ENCODE assay signal across 8 mouse cellular contexts in the genomic region with DNA sequence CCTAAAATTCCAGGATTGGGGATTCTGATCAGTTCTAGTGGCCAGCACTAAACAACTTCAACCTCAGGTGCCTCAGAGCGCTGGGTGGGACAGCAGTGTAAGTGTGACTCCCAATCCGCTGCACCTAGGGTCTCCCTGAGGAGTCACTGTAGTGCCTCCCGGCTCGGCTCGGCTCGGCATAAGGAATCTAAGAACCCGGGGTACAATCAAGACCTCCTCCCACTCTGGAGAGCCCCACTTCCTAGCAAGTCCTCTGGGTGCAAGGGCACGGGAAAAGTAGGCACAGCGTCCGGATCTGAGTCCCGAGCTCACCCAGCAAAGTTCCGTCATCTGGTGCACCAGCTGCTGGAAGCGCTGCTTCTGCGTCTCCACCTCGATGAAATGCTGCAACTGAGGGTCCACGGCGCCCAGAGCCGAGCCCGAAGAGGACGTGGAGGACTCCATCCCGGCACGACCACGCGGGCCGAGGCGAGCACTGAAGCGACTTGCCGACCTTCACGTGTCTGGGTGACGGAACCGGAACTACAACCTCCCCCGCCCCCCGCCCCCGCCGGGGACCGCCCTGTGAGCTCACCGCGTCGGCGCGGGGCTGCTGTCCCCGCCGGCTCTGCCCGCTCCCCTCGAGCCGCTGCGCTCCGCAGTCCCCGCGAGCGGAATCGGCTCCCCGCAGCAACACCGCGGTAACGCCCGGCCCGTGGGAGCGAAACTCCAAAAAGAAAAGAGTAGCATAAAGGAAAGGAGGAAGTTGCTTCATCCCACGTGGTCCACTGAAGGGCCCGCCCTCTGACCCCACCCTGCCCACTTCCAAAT. TPM values are rescaled to one million over a fixed set of nuclear protein-coding genes. Genes with fewer than 3 reads are reported as not detected.
A peak's percentile ranks its signal among the peaks of the same experiment; 100 is the strongest.
DNase-seq lines count a peak whose midpoint lies in the region; ATAC-seq and TF ChIP-seq lines count a peak whose summit lies in the region.

Gene Timm8a1, minus strand, starts transcription at position 721 of the 810 bp plus-strand sequence.

- no peaks in the 10 kb centered on the region for H3K27me3 ChIP-seq in embryonic facial prominence, embryonic 12.5 days
- H3K27me3 ChIP-seq in heart, adult 2 months (ENCODE audit: control insufficient read depth, insufficient read depth, low read length): no peaks in the 10 kb centered on the region
- H3K27me3 ChIP-seq in kidney, adult 2 months (replicated peaks; ENCODE audit: control insufficient read depth, insufficient read depth, low read length): no peaks in the 10 kb centered on the region
- H3K27me3 ChIP-seq in midbrain, postnatal 0 days (ENCODE audit: insufficient read depth, low read length): no peaks in the 10 kb centered on the region

- peak within 1 kb of the TSS; percentile 83 for H3K27ac ChIP-seq in embryonic facial prominence, embryonic 12.5 days
- H3K27ac ChIP-seq in heart, adult 2 months: peak within 1 kb of the TSS; percentile 92
- peak within 1 kb of the TSS; percentile 97 for H3K27ac ChIP-seq in kidney, adult 2 months (ENCODE audit: insufficient read depth, low read depth, low read length)
- H3K27ac ChIP-seq in midbrain, postnatal 0 days (ENCODE audit: low read depth, low read length): 0 out of 2 replicates have a peak within 1 kb of the TSS, but pooled peaks have one; percentile 18

- no peaks in the 10 kb centered on the region for H3K79me2 ChIP-seq in heart, adult 2 months (replicated peaks; ENCODE audit: control insufficient read depth, insufficient read depth, low read length)

- H3K4me3 ChIP-seq in embryonic facial prominence, embryonic 12.5 days: peak within 1 kb of the TSS; percentile 50
- H3K4me3 ChIP-seq in heart, adult 2 months: peak within 1 kb of the TSS; percentile 58
- peak within 1 kb of the TSS; percentile 98 for H3K4me3 ChIP-seq in kidney, adult 2 months (ENCODE audit: insufficient read depth, low read depth, low read length)
- peak within 1 kb of the TSS; percentile 46 for H3K4me3 ChIP-seq in midbrain, postnatal 0 days (ENCODE audit: low read depth, low read length)

- TF ChIP-seq CTCF in heart, adult 2 months (IDR thresholded peaks at IDR 0.05): no peak
- TF ChIP-seq CTCF in kidney, adult 2 months (conservative IDR thresholded peaks at IDR 0.05; ENCODE audit: insufficient read depth, insufficient read length, low read depth, low read length): no peak
- no peak for TF ChIP-seq CTCF in midbrain, postnatal 0 days (IDR thresholded peaks at IDR 0.05)

- H3K4me2 ChIP-seq in embryonic facial prominence, embryonic 12.5 days (replicated peaks): peak within 1 kb of the TSS; percentile 50
- peak within 1 kb of the TSS; percentile 49 for H3K4me2 ChIP-seq in midbrain, postnatal 0 days (ENCODE audit: low read depth, low read length, poor library complexity, severe bottlenecking)

- H3K9me3 ChIP-seq in embryonic facial prominence, embryonic 12.5 days: no peaks in the 10 kb centered on the region
- no peaks in the 10 kb centered on the region for H3K9me3 ChIP-seq in midbrain, postnatal 0 days (ENCODE audit: low read length)

- intact Hi-C loops in heart, adult 2 months (cut with DNase I): loop anchor here (5.0 kb wide), 2 partner anchors 46 to 234 kb away; partner anchors contain the start of genes Cenpi and Rpl36a

- TF ChIP-seq EP300 in heart, adult 2 months (IDR thresholded peaks at IDR 0.05; ENCODE audit: insufficient read depth, low read depth, low read length): no peak

- 25% methylated on average over 45 of the region's 61 CpGs for WGBS in embryonic facial prominence, embryonic 12.5 days
- WGBS in heart, adult 2 months: 16% methylated on average over 60 of the region's 61 CpGs
- WGBS in kidney, adult 2 months: under 1% methylated on average over 40 of the region's 61 CpGs
- 21% methylated on average over 34 of the region's 61 CpGs for WGBS in midbrain, postnatal 0 days

- H3K9ac ChIP-seq in embryonic facial prominence, embryonic 12.5 days: peak within 1 kb of the TSS; percentile 57
- peak within 1 kb of the TSS; percentile 98 for H3K9ac ChIP-seq in heart, adult 2 months (ENCODE audit: low read depth, low read length)
- peak within 1 kb of the TSS; percentile 54 for H3K9ac ChIP-seq in midbrain, postnatal 0 days (replicated peaks; ENCODE audit: low read length, poor library complexity, severe bottlenecking)

- DNase-seq in 3T3-L1 (ENCODE audit: low read depth, low spot score) (peak; percentile 65), liver (peak; percentile 80)
- peak; percentile 73 for DNase-seq in adrenal gland, postnatal 14 days
- DNase-seq in heart, adult 2 months: peak; percentile 78 to 79
- peak; percentile 68 for DNase-seq in kidney, adult 2 months
- peak; percentile 31 for DNase-seq in midbrain, postnatal 0 days (ENCODE audit: low spot score)
- peak; percentile 20 to 31 for DNase-seq in spleen, postnatal 14 days (ENCODE audit: low spot score in 2 of 2)

- no peaks in the 10 kb centered on the region for H3K4me1 ChIP-seq in embryonic facial prominence, embryonic 12.5 days
- no peaks in the 10 kb centered on the region for H3K4me1 ChIP-seq in heart, adult 2 months (ENCODE audit: control insufficient read depth, insufficient read depth, low read length)
- H3K4me1 ChIP-seq in kidney, adult 2 months (ENCODE audit: control insufficient read depth, insufficient read depth, low read length): no peaks in the 10 kb centered on the region
- no peaks in the 10 kb centered on the region for H3K4me1 ChIP-seq in midbrain, postnatal 0 days (ENCODE audit: insufficient read depth, low read length)

- peak; percentile 78; the same call in 1 of the 2 replicates for ATAC-seq in embryonic facial prominence, embryonic 12.5 days (ENCODE audit: insufficient number of reproducible peaks, insufficient read depth, low FRiP score, low TSS enrichment)
- peak; percentile 91 for ATAC-seq in midbrain, postnatal 0 days (ENCODE audit: low FRiP score)

- no peak for TF ChIP-seq POLR2A in heart, adult 2 months (IDR thresholded peaks at IDR 0.05; ENCODE audit: insufficient read depth, low read depth, low read length)
- no peak for TF ChIP-seq POLR2A in kidney, adult 2 months (IDR thresholded peaks at IDR 0.05; ENCODE audit: low read depth, low read length)

- H3K36me3 ChIP-seq in embryonic facial prominence, embryonic 12.5 days: no peaks in the 10 kb centered on the region
- no peaks in the 10 kb centered on the region for H3K36me3 ChIP-seq in heart, adult 2 months (ENCODE audit: control insufficient read depth, insufficient read depth, low read length)
- no peaks in the 10 kb centered on the region for H3K36me3 ChIP-seq in kidney, adult 2 months (ENCODE audit: control insufficient read depth, insufficient read depth, low read length)
- no peaks in the 10 kb centered on the region for H3K36me3 ChIP-seq in midbrain, postnatal 0 days (ENCODE audit: insufficient read depth, low read length)

RNA-seq across cellular contexts. Expression of gene Timm8a1, which starts in this region (rescaled TPM):
- total RNA-seq in adrenal gland, postnatal 14 days (2021): 52.4 and 53.2 TPM in 2 replicates
- polyA plus RNA-seq in embryonic facial prominence, embryonic 12.5 days (2016; fragmentation: Nextera tagmentation; extraction: Ambion mirVana): 63.8 and 65.0 TPM in 2 replicates
- 10 to 100 TPM; 25.0 to 25.1 TPM for total RNA-seq in heart, adult 2 months (2021)
- polyA plus RNA-seq in heart, adult 2 months (2012; rRNA removed): 2.5 and 9.8 TPM in 2 replicates
- polyA plus RNA-seq in kidney, adult 2 months (2012; rRNA removed): 2.5 and 4.9 TPM in 2 replicates
- 5.3 and 11.7 TPM in 2 replicates for total RNA-seq in midbrain, postnatal 0 days (2014; rRNA removed)
- polyA plus RNA-seq in midbrain, postnatal 0 days (2015; fragmentation: Nextera tagmentation; extraction: Ambion mirVana): 35.2 and 37.4 TPM in 2 replicates

Comparison
In these comparisons a context has a peak if more than half of its experiments do, and no peak if none do; other contexts are left out.
1. Peak in every context shown above with its lines: DNase-seq, ATAC-seq, H3K4me3 ChIP-seq and H3K27ac ChIP-seq.
2. DNase-seq: peak in every context shown above with its lines; median percentile 80 in liver; 78 in heart, adult 2 months; 73 in adrenal gland, postnatal 14 days; 68 in kidney, adult 2 months; 65 in 3T3-L1; 31 in midbrain, postnatal 0 days; 26 in spleen, postnatal 14 days.
3. H3K27ac ChIP-seq: peak in every context shown above with its lines; median percentile 97 in kidney, adult 2 months; 92 in heart, adult 2 months; 83 in embryonic facial prominence, embryonic 12.5 days; 18 in midbrain, postnatal 0 days.
4. H3K4me3 ChIP-seq: peak in every context shown above with its lines; median percentile 98 in kidney, adult 2 months; 58 in heart, adult 2 months; 50 in embryonic facial prominence, embryonic 12.5 days; 46 in midbrain, postnatal 0 days.